Mouse (Mus musculus) liver, postnatal 0 days (tissue): ENCODE measurements around the gene Spns1. TPM values are rescaled to one million over a fixed set of nuclear protein-coding genes. Genes with fewer than 3 reads are reported as not detected.
A peak's percentile ranks its signal among the peaks of the same experiment; 100 is the strongest.

Experiments
- ATAC-seq: fragments of 200-750 bp; cut with Nextera tagmentation; 2 replicates; pipeline ENCODE4 v1.8.0; 2017; ENCODE audit warnings: mild to moderate bottlenecking, moderate library complexity
- DNase-seq: peaks from one replicate; pipeline ENCODE4 v3.0.0-alpha.2; 2016
- H3K27ac ChIP-seq: fragments of 300-500 bp; sonication (generic); 2 replicates; pipeline ENCODE4 v1.5.1; 2014; ENCODE audit warnings: antibody characterized with exemption, moderate library complexity, mild to moderate bottlenecking, low read depth
- H3K27me3 ChIP-seq: fragments of 300-500 bp; sonication (generic); 2 replicates; pipeline ENCODE4 v1.6.1; 2014; ENCODE audit warnings: low read length, control low read depth, mixed read lengths; ENCODE audit not compliant: insufficient read depth
- H3K36me3 ChIP-seq: fragments of 300-500 bp; sonication (generic); replicated peaks from 2 replicates; pipeline ENCODE4 v1.6.1; 2014; ENCODE audit warnings: mild to moderate bottlenecking, control low read depth, low read length, moderate library complexity, mixed read lengths; ENCODE audit not compliant: insufficient read depth
- H3K4me1 ChIP-seq: fragments of 300-500 bp; sonication (generic); 2 replicates; pipeline ENCODE4 v1.6.1; 2014; ENCODE audit warnings: antibody characterized with exemption, mild to moderate bottlenecking, control low read depth; ENCODE audit not compliant: insufficient read depth
- H3K4me2 ChIP-seq: fragments of 300-500 bp; sonication (generic); 2 replicates; pipeline ENCODE4 v1.6.1; 2014; ENCODE audit warnings: low read depth, mild to moderate bottlenecking, low read length, moderate library complexity, mixed read lengths
- H3K4me3 ChIP-seq: fragments of 300-500 bp; sonication (generic); 2 replicates; pipeline ENCODE4 v1.5.1; 2014; ENCODE audit warnings: low read depth, low read length
- H3K9ac ChIP-seq: fragments of 300-500 bp; sonication (generic); replicated peaks from 2 replicates; pipeline ENCODE4 v1.6.1; 2014; ENCODE audit warnings: mild to moderate bottlenecking, moderate library complexity
- H3K9me3 ChIP-seq: fragments of 300-500 bp; sonication (generic); 2 replicates; pipeline ENCODE4 v1.6.1; 2016; ENCODE audit warnings: mild to moderate bottlenecking, control low read depth, low read length, mixed read lengths
- CTCF ChIP-seq: sonication (generic); IDR thresholded peaks from 2 replicates; pipeline ENCODE4 v1.5.1; 2016; ENCODE audit warnings: antibody characterized with exemption, low read depth
- EP300 ChIP-seq: IDR thresholded peaks from 2 replicates; pipeline ENCODE4 v1.6.1; 2016; ENCODE audit warnings: antibody characterized with exemption, low read depth, mild to moderate bottlenecking
- WGBS: fragments of 180-500 bp; shearing (Covaris S2); extraction: QIAGEN DNeasy Blood & Tissue Kit; methylation state at CpG from one replicate; pipeline ENCODE4 v1.1.7; 2014; ENCODE audit not compliant: insufficient replicate concordance; 5-methylcytosine and 5-hydroxymethylcytosine counted together
- polyA plus RNA-seq: library from polyadenylated mRNA; unstranded; fragments of >200 nt; fragmentation: Nextera tagmentation; extraction: Ambion mirVana; gene quantifications from 2 replicates; pipeline ENCODE4 v1.2.1, GENCODE M21; 2015

The Spns1 gene
- polyA plus RNA-seq, 1 experiment from 2014 or later = 18.6 TPM

DNA sequence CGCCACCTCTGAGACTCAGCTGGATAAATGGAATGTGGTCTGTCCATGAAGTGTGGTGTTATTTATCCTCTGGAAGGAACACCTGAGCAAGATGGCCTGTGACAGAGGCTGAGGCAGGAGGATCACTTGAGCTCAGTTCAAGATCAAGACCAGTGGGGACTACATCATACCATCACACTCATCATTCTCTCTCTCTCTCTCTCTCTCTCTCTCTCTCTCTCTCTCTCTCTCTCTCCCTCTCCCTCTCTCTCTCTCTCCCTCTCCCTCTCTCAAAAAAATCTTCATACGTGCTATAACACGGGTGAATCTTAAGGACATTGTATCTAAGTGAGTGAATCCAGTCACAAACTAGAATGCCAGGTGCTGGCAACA, 23.3 kb downstream of the Spns1 start:
- TF ChIP-seq CTCF = no peak
- TF ChIP-seq EP300 = no peak
- Histone ChIP-seq H3K27ac (no peak overlapping the region), H3K9ac (no peak overlapping the region), H3K4me2 (no peak overlapping the region), H3K36me3 (no peaks in the 10 kb centered on the region), H3K4me1 (peaks cover 14% of the 10 kb centered on the region), H3K9me3 (no peaks in the 10 kb centered on the region), H3K27me3 (no peaks in the 10 kb centered on the region), H3K4me3 (no peak overlapping the region)
- no peak for ATAC-seq
- WGBS = 72% methylated on average over 3 of the region's 3 CpGs
- DNase-seq = no peak

DNA sequence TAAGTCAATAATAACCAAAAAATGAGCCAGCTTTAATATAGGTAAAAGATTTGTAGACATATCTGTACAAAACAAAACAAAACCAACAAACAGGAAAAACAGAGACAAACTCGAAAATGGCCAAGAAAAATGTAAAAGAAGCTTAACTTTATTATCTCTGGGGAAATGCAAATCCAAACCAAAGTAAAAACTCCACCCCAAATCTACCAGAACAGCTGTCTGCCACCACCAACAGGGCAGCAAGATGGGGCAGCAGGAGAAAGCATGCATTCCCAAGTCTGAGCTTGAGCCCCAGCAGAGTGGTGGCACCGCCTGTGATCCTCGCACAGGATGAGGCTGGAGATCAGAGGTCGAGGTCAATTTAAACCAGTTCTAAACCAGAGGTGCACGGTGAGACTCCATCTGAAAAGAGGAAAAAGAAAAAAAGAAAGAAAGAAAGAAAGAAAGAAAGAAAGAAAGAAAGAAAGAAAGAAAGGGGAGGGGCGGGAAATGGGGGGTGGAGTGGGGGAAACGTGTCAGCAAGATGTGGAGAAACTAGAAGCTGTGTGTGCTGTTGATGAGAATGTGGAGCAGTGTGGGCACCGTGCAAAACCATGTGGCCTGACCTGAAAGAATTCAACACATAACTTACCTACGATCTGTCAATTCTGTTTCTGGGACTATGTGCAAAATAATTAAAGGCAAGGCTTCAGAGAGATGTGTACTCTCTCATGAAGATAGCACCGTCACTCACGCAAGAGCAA, 23.8 kb downstream of the Spns1 start:
- Histone ChIP-seq H3K27me3 (no peaks in the 10 kb centered on the region), H3K4me1 (peaks cover 14% of the 10 kb centered on the region), H3K9ac (no peak overlapping the region), H3K27ac (no peak overlapping the region), H3K4me2 (no peak overlapping the region), H3K4me3 (no peak overlapping the region), H3K9me3 (no peaks in the 10 kb centered on the region), H3K36me3 (no peaks in the 10 kb centered on the region)
- ATAC-seq (no peak), DNase-seq (no peak)
- TF ChIP-seq EP300 (no peak), CTCF (no peak)
- WGBS = 48% methylated on average over 11 of the region's 11 CpGs

DNA sequence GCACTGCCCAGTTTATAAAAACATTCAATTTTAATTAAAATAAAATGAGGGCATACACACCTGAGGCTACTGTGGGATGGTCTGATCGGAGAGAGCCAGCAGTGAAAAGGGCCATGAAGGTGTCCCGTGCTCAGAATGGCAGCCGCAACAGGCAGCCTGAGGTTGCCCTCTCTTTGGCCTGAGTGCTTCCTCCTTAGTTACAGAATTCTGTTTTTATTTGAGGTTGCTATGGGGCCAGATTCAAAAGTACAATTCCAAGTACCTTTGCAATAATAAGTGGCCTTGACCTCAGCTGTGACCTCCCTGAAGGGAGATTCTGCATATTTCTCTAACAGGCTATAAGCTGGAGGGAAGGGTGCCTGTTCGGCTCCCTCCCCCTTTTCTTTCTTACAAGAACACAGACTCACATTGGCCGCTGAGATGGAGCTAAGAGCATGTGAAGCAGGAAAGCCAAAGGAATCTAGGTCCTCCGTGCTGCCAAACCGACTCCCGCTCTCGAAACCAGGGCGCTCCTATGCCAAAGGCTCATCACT, 25.8 kb downstream of the Spns1 start:
- Histone ChIP-seq H3K27me3 (no peaks in the 10 kb centered on the region), H3K4me1 (peaks cover 6% of the 10 kb centered on the region; the same call in 1 of the 2 replicates), H3K27ac (no peak overlapping the region), H3K4me3 (no peak overlapping the region), H3K9me3 (no peaks in the 10 kb centered on the region), H3K36me3 (no peaks in the 10 kb centered on the region), H3K4me2 (no peak overlapping the region), H3K9ac (no peak overlapping the region)
- ATAC-seq = no peak
- DNase-seq = no peak
- no peak for TF ChIP-seq CTCF
- no peak for TF ChIP-seq EP300
- WGBS = 77% methylated on average over 10 of the region's 10 CpGs

DNA sequence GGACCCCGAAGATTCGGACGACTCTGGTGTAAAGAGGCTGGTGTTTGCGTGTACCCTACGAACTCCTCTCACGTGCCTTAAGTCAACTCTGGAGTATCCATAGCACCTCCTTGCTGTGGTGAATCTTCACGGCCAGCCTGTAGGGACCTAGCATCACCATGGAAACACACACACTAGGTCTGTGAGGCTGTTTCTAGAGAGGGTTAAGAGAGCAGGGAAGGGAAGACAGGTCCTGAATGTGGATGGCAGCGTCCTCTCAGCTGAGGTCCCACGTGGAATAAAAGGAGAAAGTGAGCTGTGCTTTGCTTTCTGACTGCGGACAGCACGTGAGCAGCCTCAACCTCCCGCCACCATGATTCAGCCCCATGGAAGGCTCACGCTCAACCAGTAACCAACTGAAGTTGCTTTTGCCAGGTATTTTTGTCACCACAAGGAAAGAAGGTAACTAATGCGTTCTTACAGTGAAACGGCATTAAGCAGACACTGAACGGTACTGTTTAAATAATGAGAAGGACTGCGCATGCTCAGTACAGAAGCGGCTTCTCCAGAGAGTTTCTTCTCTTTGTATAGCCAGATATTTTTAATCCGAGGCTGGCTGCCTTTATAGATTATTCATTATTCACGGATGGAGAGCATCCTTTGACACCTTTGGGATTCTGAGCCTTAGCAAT, 26.4 kb downstream of the Spns1 start:
- Histone ChIP-seq H3K9me3 (no peaks in the 10 kb centered on the region), H3K4me1 (peaks cover 3% of the 10 kb centered on the region; the same call in 1 of the 2 replicates), H3K27me3 (no peaks in the 10 kb centered on the region), H3K9ac (no peak overlapping the region), H3K36me3 (no peaks in the 10 kb centered on the region), H3K4me2 (no peak overlapping the region), H3K27ac (no peak overlapping the region), H3K4me3 (no peak overlapping the region)
- 67% methylated on average over 20 of the region's 20 CpGs for WGBS
- ATAC-seq = no peak
- TF ChIP-seq EP300 (no peak), CTCF (no peak)
- DNase-seq = no peak

DNA sequence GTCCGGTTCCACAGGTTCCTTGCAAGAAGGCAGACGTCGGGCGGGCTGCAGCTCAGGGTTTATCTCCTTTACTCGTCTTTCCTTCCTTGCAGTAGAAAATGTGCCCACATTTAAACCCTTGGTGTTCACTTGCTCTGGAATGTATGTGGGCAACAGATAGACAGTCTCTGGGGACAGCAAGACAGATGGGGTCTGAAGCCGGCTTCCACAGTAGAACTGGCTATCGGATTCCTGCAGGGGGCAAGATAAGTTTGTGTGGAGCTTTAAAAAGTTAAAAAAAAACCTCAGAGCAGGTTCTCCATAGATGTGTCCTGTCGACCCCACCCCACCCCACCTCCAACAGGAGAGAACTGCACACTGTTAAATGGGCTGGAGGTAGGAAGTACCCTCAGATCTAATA, 29.0 kb downstream of the Spns1 start:
- no peak overlapping the region for H3K4me2 ChIP-seq
- no peak for DNase-seq
- H3K27me3 ChIP-seq = no peaks in the 10 kb centered on the region
- ATAC-seq = peak; percentile 73
- no peak overlapping the region for H3K4me3 ChIP-seq
- no peak overlapping the region for H3K9ac ChIP-seq
- H3K27ac ChIP-seq = no peak overlapping the region
- WGBS = 44% methylated on average over 8 of the region's 8 CpGs
- H3K9me3 ChIP-seq = no peaks in the 10 kb centered on the region
- H3K36me3 ChIP-seq = no peaks in the 10 kb centered on the region
- TF ChIP-seq EP300 = peak; percentile 57; the same call in 1 of the 2 replicates
- TF ChIP-seq CTCF = no peak
- no peaks in the 10 kb centered on the region for H3K4me1 ChIP-seq

DNA sequence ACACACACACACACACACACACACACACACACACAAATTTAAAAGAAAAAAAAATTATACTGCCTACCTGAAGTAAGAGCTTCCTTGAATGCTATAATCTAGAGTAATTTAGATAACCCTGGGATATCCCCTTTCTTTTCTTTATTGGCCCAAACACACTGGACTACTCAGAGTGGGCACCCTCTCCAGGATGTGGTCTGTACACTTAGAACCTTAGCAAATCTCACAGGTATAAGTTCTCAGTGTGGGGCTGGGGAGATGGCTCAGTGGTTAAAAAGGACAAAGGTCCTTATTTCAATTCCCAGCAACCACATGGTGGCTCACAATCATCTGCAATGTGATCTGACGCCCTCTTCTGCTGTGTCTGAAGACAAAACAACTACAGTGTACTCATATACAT, 30.2 kb downstream of the Spns1 start:
- no peaks in the 10 kb centered on the region for H3K36me3 ChIP-seq
- 56% methylated on average over 1 of the region's 1 CpGs for whole genome bisulfite sequencing
- H3K9me3 ChIP-seq = no peaks in the 10 kb centered on the region
- no peak overlapping the region for H3K27ac ChIP-seq
- ATAC-seq (no peak), DNase-seq (no peak)
- no peak overlapping the region for H3K4me2 ChIP-seq
- TF ChIP-seq EP300 (no peak), CTCF (no peak)
- H3K9ac ChIP-seq = no peak overlapping the region
- no peak overlapping the region for H3K4me3 ChIP-seq
- no peaks in the 10 kb centered on the region for H3K27me3 ChIP-seq
- no peaks in the 10 kb centered on the region for H3K4me1 ChIP-seq
